Mouse (Mus musculus): ENCODE measurements around the gene Rps17. TPM values are rescaled to one million over a fixed set of nuclear protein-coding genes. Genes with fewer than 3 reads are reported as not detected.

Gene Rps17
- polyA plus RNA-seq, 1 experiment: 776 TPM

DNA sequence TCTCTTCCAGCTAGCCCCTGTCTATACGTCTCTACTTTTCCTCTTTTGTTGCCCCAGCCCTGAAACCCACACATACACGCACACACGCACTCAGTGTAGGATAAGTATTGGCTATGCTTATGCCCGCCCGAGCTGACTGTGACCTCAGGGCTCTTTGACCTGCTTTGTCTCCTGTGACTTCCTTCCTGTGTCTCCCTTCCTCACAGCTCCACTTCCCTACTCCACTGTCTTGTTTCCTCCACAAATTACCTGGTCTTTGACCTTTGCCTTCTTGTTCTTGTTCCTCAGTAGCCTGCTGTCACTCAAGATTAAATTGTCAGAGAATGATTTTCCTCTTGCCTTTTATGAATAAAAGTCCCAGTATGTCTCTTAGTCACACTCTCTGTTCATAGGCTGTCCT lies 41.0 kb downstream of the Rps17 start:
- H3K27ac ChIP-seq (ENCODE audit: insufficient read depth, low read length): no peak overlapping the region
- no peak overlapping the region for H3K4me3 ChIP-seq (ENCODE audit: extremely low read depth, insufficient read depth, insufficient read length)
- H3K27me3 ChIP-seq (ENCODE audit: control insufficient read depth, insufficient read depth, low read length): no peaks in the 10 kb centered on the region
- TF ChIP-seq POLR2A (IDR thresholded peaks at IDR 0.05; ENCODE audit: low read depth, low read length) (no peak), CTCF (IDR thresholded peaks at IDR 0.05; ENCODE audit: extremely low read depth, insufficient read depth, insufficient read length, insufficient replicate concordance) (no peak)
- DNase-seq (ENCODE audit: low read depth in 1 of 2, low spot score in 2 of 2): no peak
- 64% methylated on average over 5 of the region's 5 CpGs for WGBS
- no peaks in the 10 kb centered on the region for H3K4me1 ChIP-seq (ENCODE audit: control insufficient read depth, insufficient read depth, insufficient read length)
- no peaks in the 10 kb centered on the region for H3K36me3 ChIP-seq (ENCODE audit: control insufficient read depth, insufficient read depth, low read length)

- TF ChIP-seq POLR2A (IDR thresholded peaks at IDR 0.05; ENCODE audit: low read depth, low read length) (no peak), CTCF (IDR thresholded peaks at IDR 0.05; ENCODE audit: extremely low read depth, insufficient read depth, insufficient read length, insufficient replicate concordance) (peak; percentile 38; the same call in 1 of the 2 replicates)
- peak in 1 of 2 experiments; percentile 14 for DNase-seq (ENCODE audit: low read depth in 1 of 2, low spot score in 2 of 2)
- H3K27me3 ChIP-seq (ENCODE audit: control insufficient read depth, insufficient read depth, low read length): no peaks in the 10 kb centered on the region
- no peaks in the 10 kb centered on the region for H3K36me3 ChIP-seq (ENCODE audit: control insufficient read depth, insufficient read depth, low read length)
- no peak overlapping the region for H3K4me3 ChIP-seq (ENCODE audit: extremely low read depth, insufficient read depth, insufficient read length)
- WGBS: 82% methylated on average over 2 of the region's 2 CpGs
- H3K4me1 ChIP-seq (ENCODE audit: control insufficient read depth, insufficient read depth, insufficient read length): no peaks in the 10 kb centered on the region
- H3K27ac ChIP-seq (ENCODE audit: insufficient read depth, low read length): no peak overlapping the region
Measured at GRCm38 (mm10) chr7:81303682-81304081, 41.4 kb downstream of the Rps17 start.

DNA sequence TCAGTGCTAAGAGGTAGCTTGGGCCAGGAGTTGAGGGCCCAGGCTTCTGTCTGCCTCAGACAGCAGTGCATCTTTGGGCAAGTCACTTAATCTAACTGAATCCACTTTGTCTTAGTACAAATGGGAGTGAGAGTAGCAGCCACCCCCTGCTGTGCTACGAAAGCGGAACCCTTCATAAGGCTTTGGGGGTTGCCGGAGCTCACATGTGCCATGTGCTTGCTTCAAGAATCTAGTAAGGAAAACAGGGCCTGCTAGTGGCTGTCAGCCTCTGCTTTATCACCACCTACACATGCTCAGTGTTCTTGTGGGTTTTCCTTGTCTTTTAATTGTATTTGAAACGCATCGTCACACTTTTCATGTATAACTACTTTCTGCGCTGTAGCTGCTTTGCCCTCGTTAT lies 43.7 kb downstream of the Rps17 start:
- DNase-seq (ENCODE audit: low read depth in 1 of 2, low spot score in 2 of 2): no peak
- Histone ChIP-seq H3K4me1 (ENCODE audit: control insufficient read depth, insufficient read depth, insufficient read length) (no peaks in the 10 kb centered on the region), H3K4me3 (ENCODE audit: extremely low read depth, insufficient read depth, insufficient read length) (no peak overlapping the region), H3K36me3 (ENCODE audit: control insufficient read depth, insufficient read depth, low read length) (no peaks in the 10 kb centered on the region), H3K27me3 (ENCODE audit: control insufficient read depth, insufficient read depth, low read length) (no peaks in the 10 kb centered on the region), H3K27ac (ENCODE audit: insufficient read depth, low read length) (no peak overlapping the region)
- TF ChIP-seq CTCF (IDR thresholded peaks at IDR 0.05; ENCODE audit: extremely low read depth, insufficient read depth, insufficient read length, insufficient replicate concordance): no peak
- TF ChIP-seq POLR2A (IDR thresholded peaks at IDR 0.05; ENCODE audit: low read depth, low read length): no peak
- 91% methylated on average over 7 of the region's 7 CpGs for WGBS

GRCm38 (mm10) chr7:81298206-81298605 lies 46.8 kb downstream of the Rps17 start:
- H3K27ac ChIP-seq (ENCODE audit: insufficient read depth, low read length): no peak overlapping the region
- TF ChIP-seq POLR2A (IDR thresholded peaks at IDR 0.05; ENCODE audit: low read depth, low read length): no peak
- no peak for TF ChIP-seq CTCF (IDR thresholded peaks at IDR 0.05; ENCODE audit: extremely low read depth, insufficient read depth, insufficient read length, insufficient replicate concordance)
- H3K4me3 ChIP-seq (ENCODE audit: extremely low read depth, insufficient read depth, insufficient read length): no peak overlapping the region
- no peaks in the 10 kb centered on the region for H3K4me1 ChIP-seq (ENCODE audit: control insufficient read depth, insufficient read depth, insufficient read length)
- DNase-seq (ENCODE audit: low read depth in 1 of 2, low spot score in 2 of 2): no peak
- H3K27me3 ChIP-seq (ENCODE audit: control insufficient read depth, insufficient read depth, low read length): no peaks in the 10 kb centered on the region
- no peaks in the 10 kb centered on the region for H3K36me3 ChIP-seq (ENCODE audit: control insufficient read depth, insufficient read depth, low read length)
- 68% methylated on average over 6 of the region's 6 CpGs for WGBS

GRCm38 (mm10) chr7:81295169-81295568 lies 49.9 kb downstream of the Rps17 start:
- no peaks in the 10 kb centered on the region for H3K4me1 ChIP-seq (ENCODE audit: control insufficient read depth, insufficient read depth, insufficient read length)
- H3K4me3 ChIP-seq (ENCODE audit: extremely low read depth, insufficient read depth, insufficient read length): no peak overlapping the region
- no peak overlapping the region for H3K27ac ChIP-seq (ENCODE audit: insufficient read depth, low read length)
- TF ChIP-seq POLR2A (IDR thresholded peaks at IDR 0.05; ENCODE audit: low read depth, low read length): no peak
- no peak for DNase-seq (ENCODE audit: low read depth in 1 of 2, low spot score in 2 of 2)
- H3K27me3 ChIP-seq (ENCODE audit: control insufficient read depth, insufficient read depth, low read length): no peaks in the 10 kb centered on the region
- WGBS: 68% methylated on average over 2 of the region's 2 CpGs
- H3K36me3 ChIP-seq (ENCODE audit: control insufficient read depth, insufficient read depth, low read length): no peaks in the 10 kb centered on the region

Other genes with a start within 250 kb of the Rps17 start
- 0.07 and 0.12 TPM in 2 replicates for gene Slc28a1, start 230.5 kb downstream of the Rps17 start, polyA plus RNA-seq (2012; rRNA removed)
- gene Pde8a, start 131.7 kb downstream of the Rps17 start, polyA plus RNA-seq (2012; rRNA removed): 5.5 and 6.3 TPM in 2 replicates
- 0.66 and 1.1 TPM in 2 replicates for gene Cpeb1, start 110.2 kb upstream of the Rps17 start, polyA plus RNA-seq (2012; rRNA removed)
- gene Ap3b2, start 148.7 kb upstream of the Rps17 start, polyA plus RNA-seq (2012; rRNA removed): not detected in 2 replicates
- not detected in 2 replicates for gene BC048679, start 153.0 kb upstream of the Rps17 start, polyA plus RNA-seq (2012; rRNA removed)
- 0.62 and 0.72 TPM in 2 replicates for gene Fsd2, start 221.7 kb upstream of the Rps17 start, polyA plus RNA-seq (2012; rRNA removed)
- gene Whamm, start 226.0 kb upstream of the Rps17 start, polyA plus RNA-seq (2012; rRNA removed): 21.4 and 34.6 TPM in 2 replicates

Data from spleen, adult 2 months (tissue).